Mouse (Mus musculus) lung, adult 18-20 months (tissue): ENCODE results near the gene Adam17.

ENCODE experiments used
- DNase-seq, 2 experiments: peaks; one replicate each; pipeline ENCODE4 v3.0.0; 2022; ENCODE audit warnings: mixed read lengths in 2 of 2

Adam17 gene

GRCm38 (mm10) chr12:21353681-21354080 is 19.8 kb downstream of the Adam17 start:
- peak in 1 of 2 experiments; percentile 27 for DNase-seq

DNA sequence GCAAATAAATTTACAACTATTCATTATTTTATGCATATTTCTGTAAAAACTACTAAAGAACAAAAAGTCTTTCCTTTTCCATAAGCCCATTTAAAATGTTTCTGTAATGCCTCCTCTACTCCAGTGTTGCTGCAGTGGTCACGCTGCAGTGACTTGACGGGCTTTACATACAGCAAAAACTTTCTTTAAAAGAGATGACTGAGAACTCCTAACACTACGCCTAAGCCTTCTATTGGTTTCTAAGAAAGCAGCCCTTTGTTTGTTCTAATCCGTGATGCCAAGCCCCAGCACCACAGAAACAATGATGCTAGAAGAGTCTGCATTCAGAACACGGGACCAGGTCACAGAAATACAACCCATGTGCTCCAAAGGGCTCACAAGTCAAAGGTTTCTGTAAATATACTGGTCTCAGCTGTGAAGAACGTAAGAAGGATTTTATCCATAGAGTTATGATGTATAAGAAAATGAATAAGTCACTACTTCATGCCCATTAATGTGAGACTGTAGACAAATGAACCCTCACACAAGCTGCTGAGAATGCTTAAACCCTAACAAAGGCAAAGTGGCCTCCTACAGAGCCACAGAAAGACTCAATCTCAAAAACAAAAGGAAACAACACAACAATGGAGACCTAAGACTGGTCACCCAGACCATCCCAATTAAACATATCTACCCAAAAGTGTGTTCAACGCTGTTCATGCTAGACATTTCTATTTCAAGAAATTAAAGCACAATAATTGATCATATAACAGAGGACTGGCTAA is 23.1 kb downstream of the Adam17 start:
- no peak for DNase-seq

- DNase-seq: no peak
These were observed 26.5 kb downstream of the Adam17 start for GRCm38 (mm10) chr12:21346972-21347371.

- no peak for DNase-seq
These were observed 32.8 kb downstream of the Adam17 start for GRCm38 (mm10) chr12:21340674-21341073.

GRCm38 (mm10) chr12:21337171-21337570 is 36.3 kb downstream of the Adam17 start:
- no peak for DNase-seq

DNA sequence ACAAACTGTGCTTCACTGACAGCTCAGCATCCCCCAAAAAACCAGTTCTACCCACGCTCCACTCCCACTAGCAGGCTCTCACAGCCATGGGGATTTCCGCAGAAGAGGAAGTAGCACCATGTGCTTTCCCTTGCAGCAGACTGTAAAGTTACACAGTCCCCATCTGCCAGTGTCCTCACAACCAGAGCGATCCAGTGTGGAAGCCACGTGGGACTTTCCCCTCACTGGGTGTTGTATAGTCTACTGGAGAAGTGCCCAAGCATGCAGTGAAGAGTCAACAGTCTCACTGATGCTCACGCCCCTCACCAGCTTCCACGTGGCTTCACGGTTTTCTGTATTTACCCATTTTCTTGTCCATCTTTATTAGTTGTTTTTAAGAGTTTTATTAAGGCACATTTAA is 37.6 kb downstream of the Adam17 start:
- DNase-seq: peak; percentile 50 to 55

DNA sequence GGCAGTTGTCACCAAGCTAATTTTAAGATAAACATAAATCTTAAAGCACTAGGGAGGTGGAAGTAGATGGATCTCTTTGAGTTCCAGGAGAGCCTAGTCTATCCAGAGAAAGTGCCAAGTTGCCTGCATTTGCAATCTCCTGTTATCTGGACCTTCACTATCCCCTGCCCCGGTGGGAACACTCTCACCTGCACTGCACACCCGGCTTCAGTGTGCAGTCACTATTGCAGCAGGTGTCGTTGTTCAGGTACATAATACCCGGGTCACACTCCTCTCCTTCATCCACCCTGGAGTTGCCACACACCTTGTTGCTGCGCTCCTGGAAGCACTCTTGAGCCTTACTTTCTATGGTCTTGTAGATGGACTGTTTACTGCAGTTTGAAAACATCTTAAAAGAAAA is 39.7 kb downstream of the Adam17 start:
- DNase-seq: no peak

- DNase-seq: no peak
These were observed 40.4 kb downstream of the Adam17 start for GRCm38 (mm10) chr12:21333021-21333420.

GRCm38 (mm10) chr12:21331711-21332110 is 41.7 kb downstream of the Adam17 start:
- no peak for DNase-seq

DNA sequence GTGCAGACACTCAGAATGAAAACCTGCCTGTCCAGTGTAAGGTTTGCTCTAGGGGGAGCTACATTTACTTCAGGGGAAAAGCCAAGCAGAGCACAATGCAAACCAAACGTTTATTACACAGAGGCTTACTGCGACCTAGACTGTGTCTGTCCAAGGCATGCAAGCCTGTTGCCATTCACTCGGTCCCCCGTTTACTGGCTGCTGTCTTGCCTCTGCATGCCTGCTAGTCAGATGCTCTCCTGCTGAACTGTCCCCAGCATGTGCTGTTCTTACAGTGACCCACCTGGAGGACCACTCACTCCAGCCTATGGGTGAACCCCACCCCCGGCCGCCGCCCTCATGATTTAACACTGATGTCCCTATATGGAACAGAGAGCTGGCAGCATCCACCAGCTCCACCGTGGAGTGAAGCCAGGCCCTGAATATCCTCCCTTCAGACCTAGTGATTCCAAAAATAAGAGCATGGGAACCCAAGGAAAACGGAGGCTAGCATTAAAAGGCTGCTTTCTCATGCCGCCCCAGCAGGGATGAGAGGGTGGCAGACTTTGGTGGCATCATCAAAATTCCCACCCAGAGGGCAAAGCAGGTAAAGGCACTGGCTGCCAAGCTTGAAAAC is 42.4 kb downstream of the Adam17 start:
- no peak for DNase-seq

GRCm38 (mm10) chr12:21329661-21330400 is 43.6 kb downstream of the Adam17 start:
- DNase-seq: no peak

DNA sequence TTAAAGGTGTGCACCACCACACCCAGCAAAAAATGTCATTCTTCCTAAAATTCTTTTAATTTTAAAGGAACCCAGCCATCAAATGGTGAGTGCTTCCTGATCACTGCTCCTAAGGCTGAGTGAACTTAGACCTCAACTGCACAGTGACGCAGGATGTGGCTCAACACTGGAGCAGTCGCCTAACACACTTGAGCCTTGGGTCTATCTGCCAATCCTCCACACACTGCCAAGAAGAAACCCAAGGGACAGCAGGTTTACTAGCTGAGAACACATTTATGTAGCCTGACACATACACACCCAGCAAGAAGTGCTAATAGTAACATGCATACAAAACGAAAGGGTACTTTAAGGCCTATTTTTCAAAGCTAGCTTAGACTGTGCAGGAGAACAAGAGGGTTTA is 47.1 kb downstream of the Adam17 start:
- DNase-seq: no peak

- no peak for DNase-seq
These were observed 48.2 kb downstream of the Adam17 start for GRCm38 (mm10) chr12:21325266-21325665.

GRCm38 (mm10) chr12:21324101-21324500 is 49.3 kb downstream of the Adam17 start:
- DNase-seq: no peak

DNA sequence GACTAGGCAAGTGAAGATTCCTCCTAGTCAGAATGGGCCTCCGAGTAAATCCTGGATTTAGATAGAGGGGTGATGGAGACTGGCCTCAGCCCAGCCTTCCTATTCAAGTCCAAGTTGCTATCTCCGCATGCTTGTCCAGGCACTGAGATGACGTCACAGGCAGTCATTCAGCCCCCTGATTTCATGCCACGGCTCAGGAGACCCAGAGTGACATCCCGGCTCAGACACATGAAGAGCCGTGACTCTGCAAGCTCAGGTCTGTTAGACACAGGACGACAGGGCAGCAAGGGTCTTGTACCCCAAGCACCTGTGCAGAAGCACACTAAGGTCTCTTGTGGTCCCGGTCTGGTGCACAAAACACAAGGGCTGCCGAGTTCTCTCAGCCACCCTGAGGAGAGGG is 50.6 kb downstream of the Adam17 start:
- no peak for DNase-seq

GRCm38 (mm10) chr12:21322296-21322695 is 51.1 kb downstream of the Adam17 start:
- DNase-seq: no peak

- no peak for DNase-seq
These were observed 52.3 kb downstream of the Adam17 start for GRCm38 (mm10) chr12:21321170-21321569.

DNA sequence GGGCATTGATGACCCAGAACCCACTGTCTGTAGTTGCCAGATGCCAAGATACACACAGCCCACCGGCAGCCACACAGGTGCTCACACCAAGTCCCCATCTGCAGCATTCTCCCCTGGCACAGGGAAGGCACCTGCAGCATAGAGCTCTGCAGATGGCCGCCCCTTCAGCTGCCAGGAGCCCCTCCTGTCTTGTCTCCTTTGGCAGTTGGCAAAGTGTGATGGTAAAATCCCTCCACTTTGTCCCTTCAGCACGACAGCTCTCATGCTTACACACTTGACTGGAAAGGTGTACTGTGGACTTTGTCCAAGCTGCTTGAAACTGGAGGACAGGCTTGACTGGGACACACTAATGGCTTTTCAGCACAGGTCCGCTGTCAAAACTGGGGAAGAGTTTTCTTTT is 53.1 kb downstream of the Adam17 start:
- DNase-seq: peak; percentile 65 to 73

DNA sequence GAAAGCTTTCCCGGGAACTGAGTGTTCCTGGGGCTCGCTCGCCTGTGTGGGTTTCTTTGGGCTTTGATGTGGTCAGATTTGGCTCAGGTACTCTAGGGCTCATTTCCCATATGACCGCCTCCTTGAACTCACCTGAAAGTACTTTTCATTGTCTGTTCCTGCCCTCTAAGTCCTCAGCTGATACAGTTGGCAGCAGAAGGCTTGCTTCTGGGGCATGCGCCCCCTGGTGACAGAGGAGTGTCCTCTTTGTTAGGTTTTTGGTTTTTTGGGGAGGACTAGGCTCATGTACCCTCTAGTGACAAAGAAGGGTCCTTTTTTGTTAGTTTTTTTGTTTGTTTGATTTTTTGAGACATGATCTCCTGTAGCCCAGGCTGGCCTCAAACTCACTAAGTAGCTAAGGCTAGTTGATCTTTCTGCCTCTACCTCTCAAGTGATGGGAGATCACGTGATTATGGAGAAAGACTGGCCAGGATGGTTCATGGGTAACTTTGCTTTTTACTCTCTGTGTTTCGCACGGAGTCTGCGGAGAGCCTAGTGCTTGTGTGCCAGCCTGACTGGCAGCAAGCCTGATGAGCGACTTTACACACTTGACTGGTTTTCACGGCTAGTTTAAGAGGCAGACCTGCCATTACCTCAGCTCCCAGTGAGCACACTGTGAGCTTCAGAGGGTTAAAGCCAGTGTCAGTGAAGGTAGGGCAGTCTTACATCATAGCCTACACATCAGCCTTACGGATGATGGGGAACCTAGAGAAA is 55.1 kb downstream of the Adam17 start:
- DNase-seq: peak; percentile 69 to 76

DNA sequence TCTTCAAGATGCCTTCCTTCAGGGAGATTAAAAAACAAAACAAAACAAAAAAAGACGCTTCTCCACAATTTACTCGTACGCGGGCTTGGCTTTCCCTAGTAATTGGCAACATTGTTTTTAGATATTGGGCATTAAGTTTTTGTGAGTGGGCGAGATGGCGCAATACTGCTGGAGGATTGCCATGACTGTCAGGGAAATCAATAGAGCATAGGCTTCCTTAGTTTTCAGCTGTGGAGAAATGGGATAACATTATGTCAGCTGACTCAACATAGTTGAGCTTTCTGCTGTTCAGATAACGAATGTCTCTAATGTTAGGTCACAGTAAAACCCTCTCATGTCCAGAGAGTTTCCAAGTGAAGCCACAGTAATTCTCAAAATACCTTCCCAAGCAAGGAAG is 56.6 kb downstream of the Adam17 start:
- peak; percentile 67 for DNase-seq

DNA sequence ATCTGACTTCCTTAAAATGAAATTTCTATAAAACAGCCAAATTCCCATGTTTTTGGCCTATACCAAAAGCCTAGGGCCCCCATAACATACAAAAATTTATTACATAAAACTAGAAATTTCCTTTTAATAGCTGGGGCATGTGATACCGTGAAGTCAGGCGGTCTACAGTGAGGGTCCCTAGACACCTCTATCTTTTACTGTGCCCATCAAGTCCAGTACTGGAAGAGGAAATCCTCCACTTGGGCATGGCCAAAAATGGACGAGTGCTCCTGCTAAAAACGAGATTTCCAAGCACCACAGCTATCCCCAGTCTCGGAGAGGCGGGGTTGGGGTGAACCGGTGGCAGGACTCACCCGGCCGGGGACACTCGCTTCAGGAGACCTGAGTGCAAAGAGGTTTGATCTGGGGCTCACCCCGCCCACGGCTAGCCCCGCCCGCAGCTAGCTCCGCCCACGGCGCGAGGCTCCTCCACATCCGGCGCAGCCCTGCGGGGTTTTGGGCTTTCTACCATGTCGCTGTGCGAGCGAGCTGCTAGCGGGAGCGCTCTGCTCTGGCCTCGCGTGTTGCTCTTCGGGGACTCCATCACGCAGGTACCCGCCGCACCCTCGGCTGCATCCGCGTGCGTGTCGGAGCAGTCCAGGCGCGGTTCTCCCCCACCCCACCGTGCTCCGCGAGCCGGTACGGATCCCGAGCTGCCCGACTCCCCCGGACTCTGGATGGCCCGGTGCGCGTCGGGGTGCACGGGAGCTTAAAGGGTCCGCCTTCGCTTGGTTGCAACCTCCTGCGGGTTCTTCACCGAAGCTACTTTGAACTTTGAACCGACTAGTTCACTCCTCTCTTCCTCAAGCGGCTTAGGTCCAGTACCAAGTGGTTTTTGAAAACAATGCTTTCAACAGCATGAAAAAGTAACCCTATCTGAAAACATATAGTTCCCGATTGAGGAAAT is 57.2 kb downstream of the Adam17 start, which contains the start of gene Iah1:
Gene Iah1, plus strand, starts transcription at position 467 of the 946 bp plus-strand sequence.
- DNase-seq: peak; percentile 89 to 90

GRCm38 (mm10) chr12:21312201-21312600 is 61.2 kb downstream of the Adam17 start:
- DNase-seq: no peak
